Mouse (Mus musculus) yolk sac, embryonic 10.5 days (tissue): ENCODE measurements around the gene Necab3.

ENCODE experiments used
- DNase-seq: peaks from one replicate; pipeline ENCODE4 v3.0.0-alpha.2; 2017; ENCODE audit warnings: low spot score

The Necab3 gene

GRCm38 (mm10) chr2:154571976-154572375 lies 13.3 kb upstream of the Necab3 start:
- no peak for DNase-seq

GRCm38 (mm10) chr2:154571266-154571665 lies 12.6 kb upstream of the Necab3 start:
- DNase-seq, result no peak

DNA sequence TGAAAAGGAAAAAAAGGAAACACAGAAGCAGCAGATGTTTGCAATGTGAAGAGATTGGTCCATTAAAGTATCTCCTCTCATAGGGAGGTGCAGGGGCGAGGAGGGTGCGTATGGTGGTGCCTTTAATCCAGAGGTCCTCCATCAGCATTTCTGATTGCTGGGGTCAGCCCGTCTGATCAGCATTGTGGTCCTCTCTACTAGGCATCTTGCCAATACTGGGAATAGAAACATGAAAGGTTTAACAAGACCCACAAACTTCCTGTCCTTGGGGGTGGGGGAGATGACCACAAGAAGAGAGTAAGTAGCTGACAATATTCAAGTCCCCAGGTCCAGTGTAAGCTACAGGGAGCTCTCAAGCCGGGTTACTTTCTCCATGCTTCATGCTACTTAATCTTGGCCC lies 12.0 kb upstream of the Necab3 start:
- DNase-seq, result no peak

GRCm38 (mm10) chr2:154569836-154570286 lies 11.2 kb upstream of the Necab3 start, which contains the start of gene E2f1:
TSS of gene E2f1 (minus strand) at chr2:154569892.
- DNase-seq, result peak; percentile 99

DNA sequence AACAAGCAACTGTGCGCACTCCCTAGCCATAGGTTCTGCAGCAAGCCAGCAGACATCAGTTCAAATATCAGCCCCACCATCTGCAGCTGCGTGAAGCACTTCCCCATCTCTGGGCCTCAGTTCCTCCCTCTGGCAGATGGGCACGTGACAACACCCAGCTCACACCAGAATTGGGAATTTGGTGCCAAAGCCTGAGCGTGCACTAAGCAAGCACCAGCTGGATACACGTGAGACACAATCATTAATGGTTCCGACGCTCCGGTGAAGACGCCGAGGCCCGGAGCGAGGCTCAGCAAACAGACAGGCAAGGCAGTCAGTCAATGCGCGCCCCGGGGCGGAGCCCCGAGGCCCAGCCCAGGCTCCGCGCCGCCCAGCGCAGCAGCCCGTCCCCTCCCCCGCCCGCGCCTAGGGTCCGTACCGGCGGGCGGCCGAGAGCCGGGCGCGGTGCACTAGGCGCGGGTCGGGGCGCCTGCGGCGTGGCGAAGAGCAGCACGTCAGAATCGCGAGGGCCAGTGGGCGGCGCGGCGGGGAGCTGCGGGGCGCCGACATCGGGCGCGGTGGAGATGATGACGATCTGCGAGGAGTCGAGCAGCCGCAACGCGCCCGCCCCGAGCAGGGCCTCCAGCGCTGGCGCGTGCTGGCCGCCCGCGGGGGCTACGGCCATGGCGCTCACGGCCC lies 10.5 kb upstream of the Necab3 start:
- DNase-seq, result peak; percentile 83

DNA sequence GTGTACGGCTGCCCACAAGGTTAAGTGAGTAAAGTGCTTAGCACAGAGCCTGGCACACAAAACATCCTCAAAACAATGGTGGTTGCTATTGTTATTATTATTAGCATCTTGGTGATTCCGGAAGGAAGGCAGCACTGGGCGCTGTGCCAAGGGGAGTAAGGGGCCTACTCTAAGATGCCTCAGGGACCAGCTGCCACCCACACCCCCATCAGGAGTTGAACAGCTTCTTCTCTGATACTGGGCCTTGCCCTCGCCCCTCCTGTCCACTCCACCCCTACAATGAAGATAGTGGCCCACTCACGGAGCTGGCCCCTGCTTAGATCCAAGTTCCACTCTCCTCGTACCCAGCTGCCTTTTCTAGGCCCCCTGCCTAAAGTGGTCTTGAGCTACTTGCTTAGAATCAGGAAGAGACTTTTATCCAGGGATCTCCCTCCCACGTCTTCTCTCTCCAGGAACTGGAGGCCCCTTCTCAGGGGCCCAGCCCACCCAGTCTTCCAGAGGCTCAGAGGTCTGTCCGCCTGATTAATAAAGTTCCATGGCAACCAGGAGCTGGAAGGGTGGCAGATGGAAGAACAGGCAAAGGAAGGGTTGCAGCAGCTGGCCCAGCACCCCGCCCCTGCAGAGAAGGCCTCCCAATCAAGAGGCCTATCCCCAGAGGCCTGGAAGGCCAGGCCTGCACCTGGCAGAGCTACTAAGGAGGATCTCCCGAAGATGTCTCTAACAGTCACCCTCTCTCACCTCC lies 9.8 kb upstream of the Necab3 start:
- DNase-seq, result no peak

GRCm38 (mm10) chr2:154567766-154568165 lies 9.1 kb upstream of the Necab3 start:
- no peak for DNase-seq

DNA sequence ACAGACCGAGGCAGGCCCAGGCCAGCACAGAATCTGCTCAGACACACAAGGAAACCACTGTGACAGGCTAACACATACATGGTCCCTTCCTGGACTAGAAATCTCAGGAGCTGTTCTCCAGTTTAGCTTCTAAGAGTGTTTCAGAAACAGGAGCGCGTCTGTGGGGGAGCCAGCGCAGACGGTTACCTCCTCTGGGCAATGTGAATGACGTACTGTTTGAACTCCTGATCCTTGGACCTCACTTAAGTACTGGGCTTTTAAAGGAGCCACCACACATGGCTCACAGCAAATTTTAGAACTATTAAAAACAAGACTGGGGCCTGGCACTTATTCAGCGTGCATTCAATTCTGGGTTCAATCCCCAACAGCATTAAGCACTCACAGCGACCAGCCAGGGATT lies 8.0 kb upstream of the Necab3 start:
- peak; percentile 36 for DNase-seq

GRCm38 (mm10) chr2:154565562-154565961 lies 6.9 kb upstream of the Necab3 start:
- DNase-seq, result no peak

DNA sequence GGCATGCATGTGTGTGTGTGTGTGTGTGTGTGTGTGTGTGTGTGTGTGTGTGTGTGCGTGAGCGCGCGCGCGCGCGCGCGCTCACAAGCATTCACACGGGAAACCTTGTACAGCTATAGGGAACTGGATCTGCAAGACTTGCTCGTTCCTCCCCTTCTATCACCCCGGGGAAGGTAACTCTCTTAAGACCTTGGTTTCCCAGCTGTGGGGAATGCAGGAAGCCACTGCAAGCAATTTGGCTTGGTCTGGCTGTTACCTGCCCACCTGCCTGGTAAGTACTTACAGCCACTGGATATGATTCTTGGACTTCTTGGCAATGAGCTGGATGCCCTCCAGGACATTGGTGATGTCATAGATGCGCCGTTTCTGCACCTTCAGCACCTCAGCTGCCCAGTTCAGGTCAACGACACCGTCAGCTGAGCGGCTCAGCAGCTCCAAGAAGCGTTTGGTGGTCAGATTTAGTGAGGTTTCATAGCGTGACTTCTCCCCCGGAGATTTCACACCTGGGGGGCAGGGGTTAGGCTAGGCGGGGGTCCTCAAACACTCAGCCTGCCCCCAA lies 5.0 kb upstream of the Necab3 start:
- DNase-seq, result no peak

DNA sequence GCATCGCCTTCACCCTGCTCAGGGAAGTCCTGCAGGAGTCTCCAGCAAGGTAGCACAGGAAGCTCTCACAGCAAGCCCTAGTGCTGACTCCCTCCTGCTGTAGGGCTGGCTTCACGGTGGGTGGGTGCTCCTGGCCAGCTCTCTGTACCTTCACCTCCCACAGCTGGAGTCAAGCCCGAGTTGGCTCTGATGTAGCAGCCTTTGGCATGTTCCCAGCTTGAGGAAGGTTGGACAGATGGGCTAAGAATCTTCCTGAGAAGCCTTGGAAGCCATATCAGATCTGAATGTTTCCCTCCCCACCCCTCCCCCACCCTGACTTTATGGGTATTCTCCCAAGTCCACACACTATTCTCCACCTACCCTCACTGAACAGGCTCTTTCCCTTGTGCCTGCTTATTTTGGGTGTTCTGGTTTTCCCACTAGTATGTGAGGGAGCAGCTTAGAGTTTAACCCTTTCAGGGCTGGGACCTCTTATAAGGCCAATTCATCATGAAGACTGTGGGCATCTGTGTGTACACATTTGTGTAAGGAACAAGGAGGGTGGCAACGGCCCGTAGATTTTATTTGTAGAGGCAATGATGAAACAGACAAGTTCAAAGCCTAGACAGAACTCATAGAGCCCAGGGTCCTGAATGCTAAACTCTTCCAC lies 1.4 kb downstream of the Necab3 start:
- no peak for DNase-seq

GRCm38 (mm10) chr2:154555235-154555634 lies 3.5 kb downstream of the Necab3 start:
- no peak for DNase-seq

GRCm38 (mm10) chr2:154552424-154552907 lies 6.2 kb downstream of the Necab3 start:
- no peak for DNase-seq

DNA sequence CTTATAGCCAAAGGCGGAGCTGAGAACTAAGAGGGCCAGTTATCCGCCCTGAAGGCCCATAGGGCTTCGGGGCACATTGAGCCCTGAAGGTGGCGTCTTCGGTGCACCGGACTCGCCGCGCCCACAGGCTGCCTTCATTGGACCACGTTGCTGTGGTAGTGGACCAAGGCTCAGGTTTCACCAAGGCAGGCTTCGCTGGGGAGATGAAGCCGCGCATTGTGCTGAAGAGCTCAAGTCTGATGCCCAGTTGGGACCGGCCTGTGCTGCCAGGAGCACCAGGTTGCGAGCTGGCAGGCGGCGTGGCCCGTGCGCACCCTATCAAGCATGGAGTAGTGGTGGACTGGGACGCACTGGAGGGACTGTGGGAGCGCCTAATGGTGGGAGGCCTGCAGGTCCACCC lies 6.8 kb downstream of the Necab3 start:
- DNase-seq, result no peak

GRCm38 (mm10) chr2:154551476-154551875 lies 7.2 kb downstream of the Necab3 start, which contains the start of gene Actl10:
TSS of gene Actl10 (plus strand) at chr2:154551776.
- DNase-seq, result no peak

GRCm38 (mm10) chr2:154550937-154551336 lies 7.8 kb downstream of the Necab3 start:
- DNase-seq, result no peak

- DNase-seq, result no peak
Measured at GRCm38 (mm10) chr2:154549886-154550189, 8.9 kb downstream of the Necab3 start.

- peak; percentile 77 for DNase-seq
Measured at GRCm38 (mm10) chr2:154549127-154549885, 9.4 kb downstream of the Necab3 start.

DNA sequence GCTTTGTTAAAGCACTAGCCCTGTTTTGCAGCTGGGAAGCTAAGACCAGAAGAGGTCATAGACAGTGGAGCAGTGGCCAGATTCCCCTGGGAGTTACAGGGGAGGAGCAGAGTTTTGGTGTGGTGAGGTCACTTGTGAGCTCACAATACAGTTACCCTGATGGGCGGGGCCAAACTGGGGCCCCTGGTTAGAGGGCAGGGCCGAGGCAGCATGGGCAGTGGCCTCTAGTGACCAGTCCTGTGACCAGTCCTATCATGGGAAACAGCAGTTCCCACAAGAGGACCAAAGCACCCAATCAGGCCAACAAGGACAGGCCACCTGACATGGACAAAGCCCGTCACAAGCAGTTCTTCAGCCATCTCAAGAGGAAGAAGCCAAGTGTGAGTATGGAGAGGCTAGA lies 10.0 kb downstream of the Necab3 start:
- DNase-seq, result no peak

- no peak for DNase-seq
Measured at GRCm38 (mm10) chr2:154546711-154547110, 12.0 kb downstream of the Necab3 start, which contains the start of gene 1700003F12Rik. TSS of gene 1700003F12Rik (plus strand) at chr2:154547085.

- no peak for DNase-seq
Measured at GRCm38 (mm10) chr2:154543567-154544347, 14.9 kb downstream of the Necab3 start.
